Mouse (Mus musculus) stomach, embryonic 16.5 days (tissue): ENCODE measurements around the gene Hist1h4i. TPM values are rescaled to one million over a fixed set of nuclear protein-coding genes. Genes with fewer than 3 reads are reported as not detected.

Experiments
- ATAC-seq: fragments of 200-750 bp; cut with Nextera tagmentation; 2 replicates; pipeline ENCODE4 v1.8.0; 2017; ENCODE audit warnings: moderate number of reproducible peaks, moderate TSS enrichment; ENCODE audit not compliant: insufficient read depth, low FRiP score
- H3K27ac ChIP-seq: fragments of 300-500 bp; sonication (generic); 2 replicates; pipeline ENCODE4 v1.5.1; 2014; ENCODE audit warnings: low read length
- H3K27me3 ChIP-seq: fragments of 300-500 bp; sonication (generic); 2 replicates; pipeline ENCODE4 v1.6.1; 2014; ENCODE audit warnings: low read length, control low read depth, mixed read lengths; ENCODE audit not compliant: control insufficient read depth, insufficient read depth
- H3K36me3 ChIP-seq: fragments of 300-500 bp; sonication (generic); 2 replicates; pipeline ENCODE4 v1.6.1; 2014; ENCODE audit warnings: low read length; ENCODE audit not compliant: control insufficient read depth, insufficient read depth
- H3K4me1 ChIP-seq: fragments of 300-500 bp; sonication (generic); 2 replicates; pipeline ENCODE4 v1.6.1; 2014; ENCODE audit warnings: low read length, control low read depth, mixed read lengths; ENCODE audit not compliant: control insufficient read depth, insufficient read depth
- H3K4me2 ChIP-seq: fragments of 300-500 bp; sonication (generic); 2 replicates; pipeline ENCODE4 v1.6.1; 2014; ENCODE audit warnings: low read depth, low read length, mixed read lengths
- H3K4me3 ChIP-seq: fragments of 300-500 bp; sonication (generic); replicated peaks from 2 replicates; pipeline ENCODE4 v1.5.1; 2014; ENCODE audit warnings: mild to moderate bottlenecking, low read length
- H3K9ac ChIP-seq: fragments of 300-500 bp; sonication (generic); 2 replicates; pipeline ENCODE4 v1.6.1; 2014; ENCODE audit warnings: low read length
- H3K9me3 ChIP-seq: fragments of 300-500 bp; sonication (generic); replicated peaks from 2 replicates; pipeline ENCODE4 v1.6.1; 2016; ENCODE audit warnings: low read length, control low read depth; ENCODE audit not compliant: control insufficient read depth
- WGBS: fragments of 180-500 bp; shearing (Covaris S2); extraction: QIAGEN DNeasy Blood & Tissue Kit; methylation state at CpG from one replicate; pipeline ENCODE4 v1.1.7; 2014; 5-methylcytosine and 5-hydroxymethylcytosine counted together
- polyA plus RNA-seq: library from polyadenylated mRNA; unstranded; fragments of >200 nt; fragmentation: Nextera tagmentation; extraction: Ambion mirVana; gene quantifications from 2 replicates; pipeline ENCODE4 v1.2.1, GENCODE M21; 2015

The Hist1h4i gene
- polyA plus RNA-seq, 1 experiment from 2014 or later, result 15.5 TPM

DNA sequence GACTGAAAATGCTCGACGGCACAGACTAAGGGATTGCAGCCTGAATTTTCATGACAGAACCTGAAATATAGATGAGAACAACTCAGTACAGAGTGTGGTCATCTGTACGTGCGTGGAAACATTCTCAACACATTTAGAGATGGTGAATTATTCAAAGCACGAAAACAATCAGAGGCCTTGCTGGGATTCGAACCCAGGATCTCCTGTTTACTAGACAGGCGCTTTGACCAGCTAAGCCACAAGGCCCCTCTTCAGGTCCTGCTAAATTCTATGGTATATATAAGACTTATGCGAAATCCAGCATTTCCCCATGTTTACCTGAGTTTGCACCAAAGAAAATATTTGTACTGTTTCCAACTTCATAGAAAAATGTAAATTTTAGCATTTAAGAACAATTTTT, 11.2 kb downstream of the Hist1h4i start:
- no peak for ATAC-seq
- Histone ChIP-seq H3K4me3 (no peak overlapping the region), H3K27ac (no peak overlapping the region), H3K4me1 (peaks cover 13% of the 10 kb centered on the region; the same call in 1 of the 2 replicates), H3K36me3 (no peaks in the 10 kb centered on the region), H3K27me3 (no peaks in the 10 kb centered on the region), H3K4me2 (no peak overlapping the region), H3K9ac (no peak overlapping the region), H3K9me3 (no peaks in the 10 kb centered on the region)
- WGBS, result 39% methylated on average over 8 of the region's 8 CpGs

- H3K4me1 ChIP-seq, result 0 out of 2 replicates have a peak, but pooled peaks cover 4% of the 10 kb centered on the region
- no peaks in the 10 kb centered on the region for H3K36me3 ChIP-seq
- peak overlapping the region; percentile 66 for H3K4me3 ChIP-seq
- 1% methylated on average over 40 of the region's 40 CpGs for WGBS
- peak; percentile 75 for ATAC-seq
- peak overlapping the region; percentile 73 for H3K4me2 ChIP-seq
- H3K9ac ChIP-seq, result peak overlapping the region; percentile 84
- H3K27ac ChIP-seq, result peak overlapping the region; percentile 90
- no peaks in the 10 kb centered on the region for H3K27me3 ChIP-seq
- H3K9me3 ChIP-seq, result no peaks in the 10 kb centered on the region
Observed at GRCm38 (mm10) chr13:22028673-22029460, 12.3 kb downstream of the Hist1h4i start.

- 0 out of 2 replicates have a peak, but pooled peaks have one; percentile 59 for ATAC-seq
- H3K4me3 ChIP-seq, result peak overlapping the region; percentile 57
Observed at GRCm38 (mm10) chr13:22026058-22027031, 14.8 kb downstream of the Hist1h4i start.

DNA sequence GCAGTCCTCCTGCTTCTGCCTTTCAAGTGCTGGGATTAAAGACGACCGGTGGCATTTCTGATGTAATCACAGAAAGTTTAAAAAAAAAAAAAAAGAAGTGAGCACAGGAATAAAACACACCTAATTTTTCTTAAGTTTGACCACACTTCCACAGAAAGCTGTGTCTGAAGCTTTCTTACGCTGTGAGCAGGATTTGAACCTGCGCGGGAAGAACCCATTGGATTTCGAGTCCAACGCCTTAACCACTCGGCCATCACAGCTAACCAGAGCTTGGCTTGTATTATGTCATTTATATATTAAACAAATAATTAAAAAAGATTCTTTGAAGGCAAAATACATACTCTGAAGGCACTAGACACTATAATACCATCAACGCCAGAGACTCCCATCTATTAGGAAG, 18.9 kb downstream of the Hist1h4i start:
- H3K27ac ChIP-seq, result no peak overlapping the region
- no peaks in the 10 kb centered on the region for H3K27me3 ChIP-seq
- under 1% methylated on average over 9 of the region's 9 CpGs for WGBS
- peak; percentile 74 for ATAC-seq
- no peaks in the 10 kb centered on the region for H3K4me1 ChIP-seq
- H3K4me2 ChIP-seq, result peak overlapping the region; percentile 75
- H3K9ac ChIP-seq, result peak overlapping the region; percentile 59
- no peaks in the 10 kb centered on the region for H3K36me3 ChIP-seq
- no peaks in the 10 kb centered on the region for H3K9me3 ChIP-seq
- peak overlapping the region; percentile 46 for H3K4me3 ChIP-seq

More at GRCm38 (mm10) chr13:22026058-22027031, 14.8 kb downstream of the Hist1h4i start:
- peak overlapping the region; percentile 54 for H3K4me2 ChIP-seq
- 2% methylated on average over 35 of the region's 35 CpGs for WGBS
- no peaks in the 10 kb centered on the region for H3K27me3 ChIP-seq
- H3K4me1 ChIP-seq, result 0 out of 2 replicates have a peak, but pooled peaks cover 4% of the 10 kb centered on the region
- H3K9me3 ChIP-seq, result no peaks in the 10 kb centered on the region
- H3K27ac ChIP-seq, result peak overlapping the region; percentile 12; the same call in 1 of the 2 replicates
- H3K36me3 ChIP-seq, result no peaks in the 10 kb centered on the region
- H3K9ac ChIP-seq, result peak overlapping the region; percentile 56

DNA sequence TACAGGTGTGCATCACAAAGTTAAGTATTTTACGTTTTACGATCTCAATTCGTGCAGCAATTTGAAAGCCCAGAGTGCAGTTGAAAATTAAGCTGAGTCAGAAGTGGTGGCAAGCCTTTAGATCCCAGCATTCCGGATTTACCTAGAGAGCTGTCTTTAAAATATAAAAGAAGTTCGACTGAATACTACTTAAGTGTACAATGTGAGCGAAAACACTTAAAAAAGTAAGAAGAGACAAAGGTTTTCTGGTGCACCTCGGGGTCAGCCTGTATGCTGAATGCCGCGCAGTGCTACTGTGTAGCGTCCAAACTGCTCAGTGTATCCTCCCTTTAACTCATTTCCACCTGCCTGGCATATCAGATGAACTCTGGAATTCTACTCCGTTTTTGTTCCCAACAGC, 19.6 kb downstream of the Hist1h4i start:
- H3K4me1 ChIP-seq, result no peaks in the 10 kb centered on the region
- H3K27ac ChIP-seq, result peak overlapping the region; percentile 19; the same call in 1 of the 2 replicates
- H3K4me2 ChIP-seq, result peak overlapping the region; percentile 75
- no peaks in the 10 kb centered on the region for H3K9me3 ChIP-seq
- H3K36me3 ChIP-seq, result no peaks in the 10 kb centered on the region
- peak overlapping the region; percentile 59 for H3K9ac ChIP-seq
- no peaks in the 10 kb centered on the region for H3K27me3 ChIP-seq
- H3K4me3 ChIP-seq, result peak overlapping the region; percentile 46
- under 1% methylated on average over 11 of the region's 11 CpGs for WGBS
- ATAC-seq, result no peak

- H3K9me3 ChIP-seq, result no peaks in the 10 kb centered on the region
- under 1% methylated on average over 8 of the region's 8 CpGs for WGBS
- H3K4me3 ChIP-seq, result peak overlapping the region; percentile 46
- H3K27me3 ChIP-seq, result no peaks in the 10 kb centered on the region; the same call in 1 of the 2 replicates
- H3K36me3 ChIP-seq, result no peaks in the 10 kb centered on the region
- H3K9ac ChIP-seq, result peak overlapping the region; percentile 59
- peak; percentile 73 for ATAC-seq
- no peaks in the 10 kb centered on the region for H3K4me1 ChIP-seq
- peak overlapping the region; percentile 75 for H3K4me2 ChIP-seq
- no peak overlapping the region for H3K27ac ChIP-seq
Observed at GRCm38 (mm10) chr13:22020901-22021339, 20.2 kb downstream of the Hist1h4i start.

- Histone ChIP-seq H3K4me2 (peak overlapping the region; percentile 75), H3K27ac (no peak overlapping the region), H3K4me1 (no peaks in the 10 kb centered on the region), H3K27me3 (peaks cover 4% of the 10 kb centered on the region), H3K9ac (peak overlapping the region; percentile 32), H3K4me3 (peak overlapping the region; percentile 46), H3K9me3 (no peaks in the 10 kb centered on the region), H3K36me3 (no peaks in the 10 kb centered on the region)
- 1% methylated on average over 44 of the region's 44 CpGs for WGBS
- no peak for ATAC-seq
Observed at GRCm38 (mm10) chr13:22019934-22020835, 21.0 kb downstream of the Hist1h4i start.
